Mouse (Mus musculus) CH12.LX (cell line): ENCODE results near the gene Mbd4. TPM values are rescaled to one million over a fixed set of nuclear protein-coding genes. Genes with fewer than 3 reads are reported as not detected.
A peak's percentile ranks its signal among the peaks of the same experiment; 100 is the strongest.

Source experiments
- DNase-seq: peaks from one replicate; pipeline ENCODE4 v3.0.0-alpha.2; 2013; ENCODE audit errors: extremely low read depth
- H3K27ac ChIP-seq: 2 replicates; pipeline ENCODE4 v1.5.1; 2012; ENCODE audit warnings: low read depth, mild to moderate bottlenecking, control low read depth, moderate library complexity; ENCODE audit not compliant: insufficient read depth
- H3K27me3 ChIP-seq: replicated peaks from 2 replicates; pipeline ENCODE3; 2012; ENCODE audit warnings: inconsistent platforms
- H3K36me3 ChIP-seq, 2 experiments: replicated peaks in 1 of 2; 2 replicates each; pipeline versions ENCODE3 to v1.6.1; 2012; ENCODE audit warnings: inconsistent platforms in 1 of 2, low read length in 1 of 2, mild to moderate bottlenecking in 1 of 2, mixed read lengths in 1 of 2, moderate library complexity in 1 of 2; ENCODE audit not compliant: control insufficient read depth in 1 of 2, insufficient read depth in 1 of 2
- H3K4me1 ChIP-seq, 2 experiments: 2 replicates each; pipeline ENCODE4 v1.6.1; 2012; ENCODE audit warnings: inconsistent platforms in 1 of 2, moderate library complexity in 1 of 2; ENCODE audit not compliant: insufficient read depth in 2 of 2, control insufficient read depth in 1 of 2
- H3K4me2 ChIP-seq: 2 replicates; pipeline ENCODE4 v1.6.1; 2012; ENCODE audit warnings: low read depth, mild to moderate bottlenecking, control low read depth; ENCODE audit not compliant: poor library complexity, insufficient read depth, severe bottlenecking
- H3K4me3 ChIP-seq, 3 experiments: fragments of 150-350 bp in 1 of 3; sonication (generic) in 1 of 3; replicated peaks in 1 of 3; 2 replicates each; pipeline versions ENCODE3 to v1.5.1; 2011 to 2012; ENCODE audit warnings: low read depth in 2 of 3, low read length in 2 of 3, mild to moderate bottlenecking in 2 of 3, moderate library complexity in 2 of 3, control low read depth in 1 of 3, improper control_type of control experiment in 1 of 3, inconsistent platforms in 1 of 3, mixed read lengths in 1 of 3; ENCODE audit not compliant: poor library complexity in 1 of 3
- H3K79me2 ChIP-seq: replicated peaks from 2 replicates; pipeline ENCODE4 v1.6.1; 2012; ENCODE audit warnings: mild to moderate bottlenecking, moderate library complexity; ENCODE audit not compliant: control insufficient read depth, poor library complexity, insufficient read depth, severe bottlenecking; ENCODE audit errors: extremely low read depth
- H3K9ac ChIP-seq: 2 replicates; pipeline ENCODE4 v1.6.1; 2012; ENCODE audit warnings: low read depth, mild to moderate bottlenecking, control low read depth, moderate library complexity; ENCODE audit not compliant: insufficient read depth
- H3K9me3 ChIP-seq: replicated peaks from 2 replicates; pipeline ENCODE3; 2012; ENCODE audit warnings: low read length, inconsistent platforms, mixed read lengths
- BHLHE40 ChIP-seq: IDR thresholded peaks from 2 replicates; pipeline ENCODE4 v1.6.1; 2011; ENCODE audit warnings: mild to moderate bottlenecking, low read depth, low read length, improper control_type of control experiment
- CHD2 ChIP-seq: IDR thresholded peaks from 2 replicates; pipeline ENCODE4 v1.6.1; 2011; ENCODE audit warnings: low read length, improper control_type of control experiment
- CTCF ChIP-seq, 2 experiments: IDR thresholded peaks in 1 of 2; conservative IDR thresholded peaks in 1 of 2; 2 replicates each; pipeline ENCODE4 v1.5.1; 2011 to 2012; ENCODE audit warnings: low read depth in 2 of 2, low read length in 2 of 2, improper control_type of control experiment in 1 of 2, inconsistent platforms in 1 of 2, mild to moderate bottlenecking in 1 of 2, moderate library complexity in 1 of 2
- E2F4 ChIP-seq: IDR thresholded peaks from 2 replicates; pipeline ENCODE4 v1.6.1; 2011; ENCODE audit warnings: low read depth, low read length, improper control_type of control experiment; ENCODE audit not compliant: insufficient replicate concordance
- ELF1 ChIP-seq: IDR thresholded peaks from 2 replicates; pipeline ENCODE4 v1.6.1; 2014; ENCODE audit warnings: low read depth, mild to moderate bottlenecking, inconsistent platforms, low read length, improper control_type of control experiment
- EP300 ChIP-seq: IDR thresholded peaks from 2 replicates; pipeline ENCODE4 v1.6.1; 2011; ENCODE audit warnings: low read length, improper control_type of control experiment
- GABPA ChIP-seq: IDR thresholded peaks from 2 replicates; pipeline ENCODE4 v1.6.1; 2012; ENCODE audit warnings: low read depth, low read length, improper control_type of control experiment, inconsistent platforms; ENCODE audit not compliant: insufficient replicate concordance
- IRF4 ChIP-seq: IDR thresholded peaks from 2 replicates; pipeline ENCODE4 v1.6.1; 2014; ENCODE audit warnings: low read depth, mild to moderate bottlenecking, inconsistent platforms, low read length, improper control_type of control experiment
- JUN ChIP-seq: IDR thresholded peaks from 2 replicates; pipeline ENCODE4 v1.6.1; 2011; ENCODE audit warnings: low read depth, mild to moderate bottlenecking, low read length, improper control_type of control experiment, moderate library complexity; ENCODE audit not compliant: insufficient read depth
- JUND ChIP-seq: conservative IDR thresholded peaks from 2 replicates; pipeline ENCODE4 v1.6.1; 2011; ENCODE audit warnings: low read depth, low read length, improper control_type of control experiment
- KAT2A ChIP-seq: IDR thresholded peaks from 2 replicates; pipeline ENCODE4 v1.6.1; 2012; ENCODE audit warnings: low read length, improper control_type of control experiment, inconsistent platforms; ENCODE audit not compliant: insufficient replicate concordance
- MEF2A ChIP-seq: IDR thresholded peaks from 2 replicates; pipeline ENCODE4 v1.6.1; 2014; ENCODE audit warnings: low read depth, mild to moderate bottlenecking, inconsistent platforms, low read length, improper control_type of control experiment, borderline replicate concordance
- MYC ChIP-seq: IDR thresholded peaks from 2 replicates; pipeline ENCODE4 v1.6.1; 2011; ENCODE audit warnings: low read depth, mild to moderate bottlenecking, improper control_type of control experiment, low read length
- NELFE ChIP-seq: IDR thresholded peaks from 2 replicates; pipeline ENCODE4 v1.6.1; 2011; ENCODE audit warnings: low read depth, low read length, improper control_type of control experiment
- NRF1 ChIP-seq: IDR thresholded peaks from 2 replicates; pipeline ENCODE4 v1.6.1; 2014; ENCODE audit warnings: low read depth, mild to moderate bottlenecking, inconsistent platforms, low read length, improper control_type of control experiment, moderate library complexity
- RAD21 ChIP-seq: IDR thresholded peaks from 2 replicates; pipeline ENCODE4 v1.6.1; 2011; ENCODE audit warnings: low read depth, mild to moderate bottlenecking, low read length, improper control_type of control experiment, moderate library complexity
- SIN3A ChIP-seq: IDR thresholded peaks from 2 replicates; pipeline ENCODE4 v1.6.1; 2012; ENCODE audit warnings: low read length, improper control_type of control experiment, inconsistent platforms
- SMC3 ChIP-seq: IDR thresholded peaks from 2 replicates; pipeline ENCODE4 v1.6.1; 2011; ENCODE audit warnings: low read depth, low read length, improper control_type of control experiment
- TBP ChIP-seq: conservative IDR thresholded peaks from 2 replicates; pipeline ENCODE4 v1.6.1; 2011; ENCODE audit warnings: low read depth, low read length, improper control_type of control experiment
- TCF12 ChIP-seq: IDR thresholded peaks from 2 replicates; pipeline ENCODE4 v1.6.1; 2014; ENCODE audit warnings: low read depth, mild to moderate bottlenecking, inconsistent platforms, low read length, improper control_type of control experiment
- UBTF ChIP-seq: IDR thresholded peaks from 2 replicates; pipeline ENCODE4 v1.6.1; 2012; ENCODE audit warnings: low read depth, mild to moderate bottlenecking, inconsistent platforms, low read length, improper control_type of control experiment, moderate library complexity
- USF1 ChIP-seq: IDR thresholded peaks from 2 replicates; pipeline ENCODE4 v1.6.1; 2014; ENCODE audit warnings: low read depth, mild to moderate bottlenecking, inconsistent platforms, low read length, improper control_type of control experiment
- ZC3H11A ChIP-seq: IDR thresholded peaks from 2 replicates; pipeline ENCODE4 v1.6.1; 2012; ENCODE audit warnings: low read depth, mild to moderate bottlenecking, inconsistent platforms, low read length, improper control_type of control experiment
- ZMIZ1 ChIP-seq: IDR thresholded peaks from 2 replicates; pipeline ENCODE4 v1.6.1; 2012; ENCODE audit warnings: low read depth, mild to moderate bottlenecking, inconsistent platforms, low read length, improper control_type of control experiment
- ZNF384 ChIP-seq: IDR thresholded peaks from 2 replicates; pipeline ENCODE4 v1.6.1; 2012; ENCODE audit warnings: low read depth, low read length, improper control_type of control experiment, inconsistent platforms
- dilution Hi-C: fragments of 300-500 bp; cut with MboI; formaldehyde crosslinking; loops from 2 replicates; pipeline ENCODE4 v1.14.3; 2020; ENCODE audit warnings: low sequenced_read_pairs; ENCODE audit not compliant: extremely low pct_unique_long_range_greater_than_20kb, extremely low pct_ligation_motif_present
- in situ Hi-C: fragments of 300-500 bp; cut with MboI; formaldehyde crosslinking; loops from 3 replicates; pipeline ENCODE4 v1.14.3; 2019; ENCODE audit warnings: low sequenced_read_pairs, low pct_ligation_motif_present, low pct_unique_long_range_greater_than_20kb, mixed read lengths
- polyA plus RNA-seq: library from polyadenylated mRNA; unstranded; fragments of >175 nt; gene quantifications from 2 replicates; pipeline ENCODE4 v1.2.1, GENCODE M21; 2012; ENCODE audit warnings: low read depth; ENCODE audit not compliant: insufficient read length
- total RNA-seq, 2 experiments: library from RNA; depleted of rRNA; stranded (reverse); fragments of 300-350 nt in 1 of 2; fragments of >200 nt in 1 of 2; gene quantifications; 2 replicates each; pipeline ENCODE4 v1.2.3; 2012 to 2014

Gene Mbd4
- total and polyA plus RNA-seq, 3 experiments, result 7.3 to 12.2 (median 8.6) TPM

- in situ Hi-C loops, result loop anchor here (5.0 kb wide), 1 partner anchor 43 kb away; no protein-coding TSS in a partner anchor
- H3K4me1 ChIP-seq, result peaks cover 0 to 27% of the 10 kb centered on the region in 2 experiments; a peak in 2 of 4 replicates
- peaks cover 0 to 8% of the 10 kb centered on the region in 2 experiments for H3K36me3 ChIP-seq
- DNase-seq, result no peak
- H3K9me3 ChIP-seq, result no peaks in the 10 kb centered on the region
- H3K79me2 ChIP-seq, result peaks cover 9% of the 10 kb centered on the region
- H3K27me3 ChIP-seq, result no peaks in the 10 kb centered on the region
- dilution Hi-C loops, result no loop called here
- H3K4me3 ChIP-seq, result no peak overlapping the region
- H3K9ac ChIP-seq, result no peak overlapping the region
- TF ChIP-seq CHD2 (no peak), TCF12 (no peak), JUND (no peak), BHLHE40 (no peak), E2F4 (no peak), SIN3A (peak; percentile 28; the same call in 1 of the 2 replicates), ELF1 (no peak), NRF1 (no peak), MYC (peak; percentile 41; the same call in 1 of the 2 replicates), CTCF (conservative IDR thresholded peaks at IDR 0.05 in 1 of 2, IDR thresholded peaks at IDR 0.05 in 1 of 2; ENCODE audit: low read depth in 2 of 2, low read length in 2 of 2) (peak; percentile 29 to 61), SMC3 (peak; percentile 22; the same call in 1 of the 2 replicates), ZNF384 (peak; percentile 51), RAD21 (peak; percentile 27), JUN (no peak), TBP (no peak)
- H3K4me2 ChIP-seq, result no peak overlapping the region
- no peak overlapping the region for H3K27ac ChIP-seq
Measured at GRCm38 (mm10) chr6:115854432-115854831, 1.3 kb upstream of the Mbd4 start.

GRCm38 (mm10) chr6:115853985-115854384 is 814 bp upstream of the Mbd4 start:
- Histone ChIP-seq H3K36me3 (peaks cover 0 to 8% of the 10 kb centered on the region in 2 experiments), H3K4me3 (peak overlapping the region; percentile 65 to 74 (median 70)), H3K9ac (peak overlapping the region; percentile 55; the same call in 1 of the 2 replicates), H3K4me2 (peak overlapping the region; percentile 23), H3K27me3 (no peaks in the 10 kb centered on the region), H3K9me3 (no peaks in the 10 kb centered on the region), H3K4me1 (peaks cover 0 to 29% of the 10 kb centered on the region in 2 experiments; a peak in 2 of 4 replicates), H3K79me2 (peaks cover 9% of the 10 kb centered on the region), H3K27ac (no peak overlapping the region)
- DNase-seq, result no peak
- dilution Hi-C loops (no loop called here), in situ Hi-C loops (loop anchor here (5.0 kb wide), 1 partner anchor 43 kb away; no protein-coding TSS in a partner anchor)
- TF ChIP-seq SIN3A (no peak), RAD21 (no peak), NELFE (no peak), MEF2A (no peak), CHD2 (no peak), IRF4 (no peak), GABPA (no peak), ZC3H11A (no peak), ZMIZ1 (no peak), EP300 (no peak), SMC3 (no peak), JUN (no peak), ELF1 (no peak), USF1 (no peak), TCF12 (no peak), KAT2A (no peak), CTCF (conservative IDR thresholded peaks at IDR 0.05 in 1 of 2, IDR thresholded peaks at IDR 0.05 in 1 of 2; ENCODE audit: low read depth in 2 of 2, low read length in 2 of 2) (no peak), JUND (no peak), UBTF (no peak)
